Mouse (Mus musculus) lung, postnatal 0 days (tissue): Measurements from ENCODE around the gene Skap1.

Source experiments
- CTCF ChIP-seq: IDR thresholded peaks from 2 replicates; pipeline ENCODE4 v1.5.1; 2016; ENCODE audit warnings: antibody characterized with exemption, mild to moderate bottlenecking
- EP300 ChIP-seq: IDR thresholded peaks from 2 replicates; pipeline ENCODE4 v1.6.1; 2016; ENCODE audit warnings: antibody characterized with exemption, mild to moderate bottlenecking, control low read depth

GRCm38 (mm10) chr11:96728577-96728976, 264.2 kb downstream of the Skap1 start:
- TF ChIP-seq CTCF (no peak), EP300 (no peak)
